Mouse (Mus musculus) cerebellum, adult 2 months (tissue): ENCODE data around the gene Epgn.

ENCODE experiments used
- CTCF ChIP-seq: fragments of 200-500 bp; IDR thresholded peaks from 2 replicates; pipeline ENCODE4 v1.5.1; 2011; ENCODE audit warnings: low read depth, mild to moderate bottlenecking, control low read depth, low read length, moderate library complexity, borderline replicate concordance; ENCODE audit not compliant: insufficient read depth
- POLR2A ChIP-seq: fragments of 200-500 bp; IDR thresholded peaks from 2 replicates; pipeline ENCODE4 v1.6.1; 2011; ENCODE audit warnings: low read length, control low read depth, borderline replicate concordance; ENCODE audit not compliant: insufficient read depth

- TF ChIP-seq CTCF (no peak), POLR2A (no peak)
Observed at GRCm38 (mm10) chr5:91048397-91048796, 21.1 kb downstream of the Epgn start.
